Mouse (Mus musculus): ENCODE measurements around the gene Gm21860. TPM values are rescaled to one million over a fixed set of nuclear protein-coding genes. Genes with fewer than 3 reads are reported as not detected.
A peak's percentile ranks its signal among the peaks of the same experiment; 100 is the strongest.
"Not testable (repeated sequence)": the region's sequence is repeated elsewhere in the genome, so short reads cannot be mapped to it uniquely, and the experiment has no call there.

Gm21860 gene
- polyA plus RNA-seq, 1 experiment from 2014 or later, result not detected

DNA sequence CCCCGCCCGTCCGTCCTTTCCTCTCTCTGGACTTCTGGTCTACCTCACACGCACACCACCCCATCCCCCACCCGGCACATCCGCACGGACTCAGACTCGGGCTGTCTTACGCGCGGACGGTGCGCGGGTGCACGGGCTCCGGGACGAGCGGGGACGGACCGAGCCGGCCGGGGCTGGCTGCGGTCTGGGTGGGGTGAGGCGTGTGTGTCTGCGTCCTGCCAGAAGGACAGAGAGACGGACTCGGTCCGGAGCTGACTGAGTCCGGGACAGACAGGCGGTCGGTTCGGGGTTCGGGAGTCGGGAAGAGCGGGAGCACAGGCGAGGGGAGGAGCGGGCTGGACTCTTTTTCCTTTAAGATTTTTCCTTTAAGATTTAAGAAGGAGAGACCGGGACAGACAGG, 13.6 kb downstream of the Gm21860 start:
- not testable (repeated sequence) for H3K4me1 ChIP-seq (ENCODE audit: control insufficient read depth, insufficient read depth, low read length); H3K27ac ChIP-seq (ENCODE audit: low read length); H3K9ac ChIP-seq (ENCODE audit: low read length); H3K4me2 ChIP-seq (ENCODE audit: low read depth, low read length); H3K4me3 ChIP-seq (ENCODE audit: low read length); H3K27me3 ChIP-seq (ENCODE audit: control insufficient read depth, insufficient read depth, low read length)
- peak; percentile 39 for ATAC-seq (replicated peaks; ENCODE audit: extremely low read depth, insufficient read depth, low FRiP score)
- Histone ChIP-seq H3K36me3 (ENCODE audit: control insufficient read depth, insufficient read depth) (peaks cover 40% of the 10 kb centered on the region), H3K9me3 (replicated peaks; ENCODE audit: control insufficient read depth, low read length) (peaks cover 39% of the 10 kb centered on the region)
- WGBS, result 77% methylated on average over 38 of the region's 38 CpGs

DNA sequence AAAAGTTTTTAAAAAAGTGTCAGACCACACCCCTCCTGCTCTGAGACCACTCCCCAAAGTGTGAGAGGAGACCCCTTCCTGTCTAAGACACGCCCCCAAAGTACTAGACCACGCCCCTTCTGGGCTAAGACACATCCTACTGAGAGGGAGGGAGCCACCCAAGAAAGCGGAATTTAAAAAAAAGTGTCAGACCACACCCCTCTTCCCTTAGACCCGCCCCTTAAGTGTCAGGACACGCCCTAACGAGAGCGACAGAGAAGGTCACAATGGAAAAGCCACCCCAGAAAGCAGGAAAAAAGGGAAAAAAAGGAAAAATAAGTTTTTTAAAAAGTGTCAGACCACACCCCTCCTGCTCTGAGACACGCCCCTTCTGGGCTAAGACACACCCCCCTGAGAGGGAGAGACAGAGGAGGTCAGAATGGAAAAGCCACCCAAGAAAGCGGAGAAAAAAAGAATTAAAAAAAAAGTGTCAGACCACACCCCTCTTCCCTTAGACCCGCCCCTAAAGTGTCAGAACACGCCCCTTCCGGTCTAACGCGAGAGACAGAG, 14.5 kb downstream of the Gm21860 start:
- ATAC-seq (replicated peaks; ENCODE audit: extremely low read depth, insufficient read depth, low FRiP score), result peak; percentile 10
- peaks cover 34% of the 10 kb centered on the region for H3K36me3 ChIP-seq (ENCODE audit: control insufficient read depth, insufficient read depth)
- H3K27ac ChIP-seq (ENCODE audit: low read length), result no peak overlapping the region
- H3K27me3 ChIP-seq (ENCODE audit: control insufficient read depth, insufficient read depth, low read length), result no peaks in the 10 kb centered on the region
- no peak overlapping the region for H3K4me3 ChIP-seq (ENCODE audit: low read length)
- peaks cover 37% of the 10 kb centered on the region for H3K9me3 ChIP-seq (replicated peaks; ENCODE audit: control insufficient read depth, low read length)
- no peak overlapping the region for H3K9ac ChIP-seq (ENCODE audit: low read length)
- no peak overlapping the region for H3K4me2 ChIP-seq (ENCODE audit: low read depth, low read length)
- 43% methylated on average over 14 of the region's 14 CpGs for WGBS
- no peaks in the 10 kb centered on the region for H3K4me1 ChIP-seq (ENCODE audit: control insufficient read depth, insufficient read depth, low read length)

DNA sequence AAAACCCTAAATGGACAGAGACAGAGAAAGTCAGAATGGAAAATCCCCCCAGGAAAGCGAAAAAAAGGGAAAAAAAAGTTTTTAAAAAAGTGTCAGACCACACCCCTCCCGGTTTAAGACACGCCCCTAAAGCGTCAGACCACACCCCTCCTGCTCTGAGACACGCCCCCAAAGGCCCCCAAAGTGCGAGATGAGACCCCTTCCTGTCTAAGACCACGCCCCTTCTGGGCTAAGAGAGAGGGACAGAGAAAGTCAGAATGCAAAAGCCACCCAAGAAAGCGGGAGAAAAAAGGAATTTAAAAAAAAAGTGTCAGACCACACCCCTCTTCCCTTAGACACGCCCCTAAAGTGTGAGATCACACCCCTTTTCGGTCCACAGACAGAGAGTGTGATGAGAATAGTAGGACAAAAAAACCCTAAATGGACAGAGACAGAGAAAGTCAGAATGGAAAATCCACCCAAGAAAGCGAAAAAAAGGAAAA, 15.0 kb downstream of the Gm21860 start:
- H3K4me2 ChIP-seq (ENCODE audit: low read depth, low read length); H3K27ac ChIP-seq (ENCODE audit: low read length); H3K4me3 ChIP-seq (ENCODE audit: low read length); ATAC-seq (replicated peaks; ENCODE audit: extremely low read depth, insufficient read depth, low FRiP score); H3K4me1 ChIP-seq (ENCODE audit: control insufficient read depth, insufficient read depth, low read length); H3K9ac ChIP-seq (ENCODE audit: low read length); H3K27me3 ChIP-seq (ENCODE audit: control insufficient read depth, insufficient read depth, low read length): not testable (repeated sequence)
- Histone ChIP-seq H3K36me3 (ENCODE audit: control insufficient read depth, insufficient read depth) (peaks cover 34% of the 10 kb centered on the region), H3K9me3 (replicated peaks; ENCODE audit: control insufficient read depth, low read length) (peaks cover 37% of the 10 kb centered on the region)
- 53% methylated on average over 11 of the region's 11 CpGs for WGBS

DNA sequence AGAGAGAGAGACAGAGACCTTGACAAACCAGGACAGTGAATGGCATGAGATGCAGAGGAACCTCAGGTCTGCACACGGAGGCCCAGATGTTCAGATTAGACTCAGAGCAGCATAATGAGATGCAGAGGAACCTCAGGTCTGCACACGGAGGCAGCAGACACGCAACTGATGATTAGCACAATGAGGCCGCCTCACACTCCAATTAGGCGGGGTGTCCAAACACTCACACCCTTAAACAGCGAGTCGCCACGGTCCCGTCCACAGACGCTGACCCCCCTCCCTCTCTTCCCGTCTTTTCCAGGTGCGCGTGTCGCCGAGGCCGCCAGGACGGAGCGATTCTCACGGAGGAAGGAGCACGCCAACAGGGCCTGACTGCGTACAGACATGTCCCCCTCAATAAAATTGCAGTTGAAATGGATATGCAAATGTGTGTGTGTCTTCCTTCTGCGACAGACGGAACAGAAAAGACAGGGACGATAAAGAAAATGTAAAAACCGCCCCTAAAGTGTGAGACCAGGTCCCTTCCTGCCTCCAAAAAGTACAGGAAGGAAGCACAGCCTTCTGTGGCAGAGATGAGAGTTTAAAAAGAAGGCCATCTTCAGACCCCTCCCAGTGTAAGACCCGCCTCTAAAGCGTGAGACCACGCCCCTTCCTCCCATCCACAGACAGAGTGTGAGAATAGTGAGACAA, 15.6 kb downstream of the Gm21860 start:
- ATAC-seq (replicated peaks; ENCODE audit: extremely low read depth, insufficient read depth, low FRiP score), result peak; percentile 26
- Histone ChIP-seq H3K36me3 (ENCODE audit: control insufficient read depth, insufficient read depth) (peaks cover 30% of the 10 kb centered on the region), H3K9me3 (replicated peaks; ENCODE audit: control insufficient read depth, low read length) (peaks cover 36% of the 10 kb centered on the region)
- WGBS, result 73% methylated on average over 28 of the region's 28 CpGs
- H3K27ac ChIP-seq (ENCODE audit: low read length); H3K4me1 ChIP-seq (ENCODE audit: control insufficient read depth, insufficient read depth, low read length); H3K4me2 ChIP-seq (ENCODE audit: low read depth, low read length); H3K27me3 ChIP-seq (ENCODE audit: control insufficient read depth, insufficient read depth, low read length); H3K4me3 ChIP-seq (ENCODE audit: low read length); H3K9ac ChIP-seq (ENCODE audit: low read length): not testable (repeated sequence)

DNA sequence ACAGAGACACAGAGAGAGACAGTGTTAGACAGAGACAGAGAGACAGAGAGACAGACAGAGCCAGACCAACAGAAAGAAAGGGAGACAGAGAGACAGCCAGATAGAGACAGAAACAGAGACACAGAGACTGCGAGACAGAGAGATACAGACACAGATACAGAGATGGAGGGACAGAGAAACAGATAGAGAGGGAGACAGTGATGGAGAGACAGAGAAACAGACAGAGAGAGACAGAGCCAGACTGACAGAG, 16.3 kb downstream of the Gm21860 start:
- Histone ChIP-seq H3K9ac (ENCODE audit: low read length) (no peak overlapping the region), H3K27me3 (ENCODE audit: control insufficient read depth, insufficient read depth, low read length) (no peaks in the 10 kb centered on the region), H3K9me3 (replicated peaks; ENCODE audit: control insufficient read depth, low read length) (peaks cover 36% of the 10 kb centered on the region), H3K4me3 (ENCODE audit: low read length) (no peak overlapping the region), H3K36me3 (ENCODE audit: control insufficient read depth, insufficient read depth) (peaks cover 30% of the 10 kb centered on the region), H3K4me2 (ENCODE audit: low read depth, low read length) (no peak overlapping the region), H3K4me1 (ENCODE audit: control insufficient read depth, insufficient read depth, low read length) (no peaks in the 10 kb centered on the region), H3K27ac (ENCODE audit: low read length) (no peak overlapping the region)
- 91% methylated on average over 1 of the region's 1 CpGs for whole genome bisulfite sequencing
- ATAC-seq (replicated peaks; ENCODE audit: extremely low read depth, insufficient read depth, low FRiP score), result no peak

DNA sequence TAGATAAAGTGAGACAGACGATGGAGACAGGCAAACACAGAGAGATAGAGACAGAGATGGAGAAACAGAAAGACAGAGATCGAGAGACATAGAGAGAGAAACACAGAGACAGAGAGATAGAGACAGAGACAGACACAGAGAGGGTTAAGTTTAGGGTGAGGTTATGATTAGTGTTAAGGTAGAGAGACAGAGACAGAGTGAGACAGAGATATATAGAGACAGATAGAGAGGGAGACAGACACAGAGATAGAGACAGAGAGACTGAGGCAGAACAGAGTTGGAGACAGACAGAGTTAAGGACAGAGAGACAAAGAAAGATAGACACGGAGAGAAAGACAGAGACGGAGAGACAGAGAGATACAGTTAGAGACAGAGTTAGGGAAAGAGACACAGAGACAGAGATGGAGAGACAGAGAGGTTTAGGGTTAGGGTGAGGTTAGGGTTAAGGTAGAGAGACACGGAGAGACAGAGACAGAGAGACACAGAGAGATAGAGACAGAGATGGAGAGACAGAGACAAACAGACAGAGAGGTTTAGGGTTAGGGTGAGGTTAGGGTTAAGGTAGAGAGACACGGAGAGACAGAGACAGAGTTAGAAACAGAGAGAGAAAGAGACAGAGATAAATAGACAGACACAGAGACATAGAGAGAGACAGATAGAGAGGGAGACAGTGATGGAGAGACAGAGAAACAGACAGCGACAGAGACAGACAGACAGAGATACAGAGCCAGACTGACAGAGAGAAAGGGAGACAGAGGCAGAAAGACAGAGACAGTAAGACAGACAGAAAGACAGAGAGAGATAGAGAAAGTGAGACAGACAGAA, 16.8 kb downstream of the Gm21860 start:
- Histone ChIP-seq H3K27ac (ENCODE audit: low read length) (no peak overlapping the region), H3K4me1 (ENCODE audit: control insufficient read depth, insufficient read depth, low read length) (no peaks in the 10 kb centered on the region), H3K4me2 (ENCODE audit: low read depth, low read length) (no peak overlapping the region), H3K4me3 (ENCODE audit: low read length) (no peak overlapping the region), H3K36me3 (ENCODE audit: control insufficient read depth, insufficient read depth) (peaks cover 30% of the 10 kb centered on the region), H3K9ac (ENCODE audit: low read length) (no peak overlapping the region), H3K9me3 (replicated peaks; ENCODE audit: control insufficient read depth, low read length) (peaks cover 36% of the 10 kb centered on the region), H3K27me3 (ENCODE audit: control insufficient read depth, insufficient read depth, low read length) (no peaks in the 10 kb centered on the region)
- 54% methylated on average over 4 of the region's 7 CpGs for WGBS
- no peak for ATAC-seq (replicated peaks; ENCODE audit: extremely low read depth, insufficient read depth, low FRiP score)

DNA sequence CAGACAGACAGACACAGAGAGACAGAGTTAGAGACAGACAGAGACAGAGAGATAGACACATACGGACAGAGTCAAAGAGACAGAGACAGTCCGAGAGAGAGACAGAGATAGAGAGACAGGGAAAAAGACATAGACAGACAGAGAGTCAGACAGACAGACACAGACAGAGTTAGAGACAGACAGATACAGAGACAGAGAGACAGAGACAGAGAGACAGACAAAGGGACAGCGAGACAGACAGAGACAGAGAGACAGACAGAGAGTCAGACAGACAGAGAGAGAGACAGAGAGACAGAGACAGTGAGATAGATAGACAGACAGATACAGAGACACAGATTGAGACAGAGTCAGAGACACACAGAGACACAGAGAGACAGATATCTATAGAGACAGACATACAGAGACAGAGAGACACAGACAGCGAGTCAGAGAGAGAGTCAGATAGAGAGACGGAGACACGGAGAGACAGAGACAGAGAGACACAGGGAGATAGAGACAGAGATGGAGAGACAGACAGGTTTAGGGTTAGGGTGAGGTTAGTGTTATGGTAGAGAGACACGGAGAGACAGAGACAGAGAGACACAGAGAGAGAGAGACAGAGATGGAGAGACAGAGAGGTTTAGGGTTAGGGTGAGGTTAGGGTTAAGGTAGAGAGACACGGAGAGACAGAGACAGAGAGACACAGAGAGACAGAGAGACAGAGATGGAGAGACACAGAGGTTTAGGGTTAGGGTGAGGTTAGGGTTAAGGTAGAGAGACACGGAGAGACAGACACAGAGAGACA, 18.2 kb downstream of the Gm21860 start:
- not testable (repeated sequence) for H3K4me2 ChIP-seq (ENCODE audit: low read depth, low read length); H3K27me3 ChIP-seq (ENCODE audit: control insufficient read depth, insufficient read depth, low read length); H3K27ac ChIP-seq (ENCODE audit: low read length); ATAC-seq (replicated peaks; ENCODE audit: extremely low read depth, insufficient read depth, low FRiP score); H3K4me3 ChIP-seq (ENCODE audit: low read length); H3K4me1 ChIP-seq (ENCODE audit: control insufficient read depth, insufficient read depth, low read length); H3K9ac ChIP-seq (ENCODE audit: low read length)
- peaks cover 21% of the 10 kb centered on the region for H3K36me3 ChIP-seq (ENCODE audit: control insufficient read depth, insufficient read depth)
- H3K9me3 ChIP-seq (replicated peaks; ENCODE audit: control insufficient read depth, low read length), result peaks cover 31% of the 10 kb centered on the region
- 79% methylated on average over 6 of the region's 9 CpGs for WGBS

DNA sequence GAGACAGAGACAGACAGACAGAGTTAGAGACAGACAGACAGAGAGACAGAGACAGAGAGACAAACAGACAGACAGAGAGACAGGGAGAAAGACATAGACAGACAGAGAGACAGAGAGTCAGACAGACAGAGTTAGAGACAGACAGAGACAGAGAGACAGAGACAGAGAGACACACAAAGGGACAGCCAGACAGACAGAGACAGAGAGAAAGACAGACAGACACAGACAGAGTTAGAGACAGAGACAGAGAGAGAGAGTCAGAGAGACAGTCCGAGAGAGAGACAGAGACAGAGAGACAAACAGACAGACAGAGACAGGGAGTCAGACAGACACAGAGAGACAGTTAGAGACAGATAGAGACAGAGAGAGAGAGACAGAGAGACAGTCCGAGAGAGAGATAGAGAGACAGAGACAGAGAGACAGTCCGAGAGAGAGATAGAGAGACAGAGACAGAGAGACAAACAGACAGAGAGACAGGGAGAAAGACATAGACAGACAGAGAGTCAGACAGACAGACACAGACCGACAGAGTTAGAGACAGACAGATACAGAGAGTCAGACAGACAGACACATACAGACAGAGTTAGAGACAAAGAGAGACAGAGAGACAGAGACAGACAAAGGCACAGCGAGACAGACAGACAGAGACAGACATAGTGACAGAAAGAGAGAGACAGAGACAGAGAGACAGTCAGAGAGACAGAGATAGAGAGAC, 19.3 kb downstream of the Gm21860 start:
- Histone ChIP-seq H3K9me3 (replicated peaks; ENCODE audit: control insufficient read depth, low read length) (peaks cover 24% of the 10 kb centered on the region), H3K36me3 (ENCODE audit: control insufficient read depth, insufficient read depth) (peaks cover 16% of the 10 kb centered on the region)
- H3K4me1 ChIP-seq (ENCODE audit: control insufficient read depth, insufficient read depth, low read length); H3K9ac ChIP-seq (ENCODE audit: low read length); H3K4me2 ChIP-seq (ENCODE audit: low read depth, low read length); H3K27ac ChIP-seq (ENCODE audit: low read length); H3K27me3 ChIP-seq (ENCODE audit: control insufficient read depth, insufficient read depth, low read length); H3K4me3 ChIP-seq (ENCODE audit: low read length); ATAC-seq (replicated peaks; ENCODE audit: extremely low read depth, insufficient read depth, low FRiP score): not testable (repeated sequence)
- WGBS, result 74% methylated on average over 5 of the region's 5 CpGs

All from heart, embryonic 16.5 days (tissue).